Mouse (Mus musculus): ENCODE measurements around the gene Specc1l. TPM values are rescaled to one million over a fixed set of nuclear protein-coding genes. Genes with fewer than 3 reads are reported as not detected.

The Specc1l gene
- polyA plus RNA-seq, 1 experiment from 2014 or later: 9.2 TPM

DNA sequence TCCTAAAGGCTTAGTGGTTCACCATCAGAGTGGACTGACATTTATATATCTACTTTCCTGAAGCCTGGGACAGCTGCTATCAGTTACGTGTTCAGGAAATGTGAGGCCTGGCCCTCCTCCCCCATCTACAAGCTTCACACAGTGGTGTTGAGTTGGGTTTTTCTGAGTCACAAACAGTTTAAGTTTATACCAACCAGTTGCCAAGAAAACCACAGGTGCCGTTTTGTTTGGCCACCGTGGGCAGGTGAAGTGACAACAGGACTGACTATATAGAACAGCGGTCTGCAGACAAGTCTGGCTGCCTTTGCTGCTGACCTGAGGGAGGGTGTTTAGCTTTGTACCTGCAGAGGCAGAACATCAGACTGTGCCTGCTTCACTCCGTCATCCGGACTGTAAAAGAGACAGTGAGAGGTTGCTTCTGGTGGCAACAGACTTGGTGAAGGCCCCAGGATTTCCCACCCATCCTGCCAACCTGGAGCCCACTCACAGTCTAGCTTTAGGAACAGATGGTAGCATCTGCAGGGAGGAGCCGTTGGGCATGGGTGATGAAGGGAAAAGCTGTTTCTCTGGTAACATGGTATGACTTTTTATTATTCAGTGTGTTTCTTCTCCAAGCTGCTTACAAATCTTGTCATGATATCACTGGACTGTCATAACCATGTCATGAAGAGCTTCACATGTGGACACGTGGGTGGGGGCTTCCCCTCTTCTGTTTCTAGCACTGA lies 91.6 kb downstream of the Specc1l start:
- Histone ChIP-seq H3K9me3 (ENCODE audit: control insufficient read depth, low read length) (no peaks in the 10 kb centered on the region), H3K27me3 (ENCODE audit: control insufficient read depth, insufficient read depth, low read length) (no peaks in the 10 kb centered on the region), H3K27ac (replicated peaks) (no peak overlapping the region), H3K36me3 (ENCODE audit: control insufficient read depth, insufficient read depth, low read length) (peaks cover 23% of the 10 kb centered on the region), H3K4me2 (replicated peaks; ENCODE audit: low read depth) (no peak overlapping the region), H3K4me3 (ENCODE audit: low read depth, low read length) (no peak overlapping the region), H3K4me1 (replicated peaks; ENCODE audit: control insufficient read depth, insufficient read depth) (no peaks in the 10 kb centered on the region), H3K9ac (ENCODE audit: low read length) (no peak overlapping the region)
- TF ChIP-seq CTCF (IDR thresholded peaks at IDR 0.05; ENCODE audit: low read depth) (no peak), EP300 (optimal IDR thresholded peaks at IDR 0.05) (no peak)
- 74% methylated on average over 8 of the region's 8 CpGs for WGBS
- ATAC-seq (ENCODE audit: low FRiP score, low TSS enrichment) (no peak), DNase-seq (ENCODE audit: low spot score) (peak; percentile 12)

DNA sequence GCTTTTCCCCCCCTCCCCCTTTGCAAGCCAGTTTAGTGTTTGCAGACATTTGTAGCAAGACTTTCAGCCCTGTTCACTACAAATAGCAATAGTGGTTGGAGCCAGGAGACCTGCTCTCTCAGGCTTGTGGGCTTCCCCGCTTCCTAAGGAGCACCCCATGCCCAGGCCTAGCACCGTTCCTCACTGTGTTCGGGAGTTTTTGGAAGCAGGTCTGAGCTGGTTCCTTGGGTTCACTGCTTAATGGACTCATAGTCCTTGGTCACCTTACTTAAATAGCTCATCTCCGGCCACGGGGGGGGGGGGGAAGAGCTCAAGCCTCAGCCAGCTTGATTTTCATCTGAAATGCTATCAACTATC lies 92.2 kb downstream of the Specc1l start:
- no peak for ATAC-seq (ENCODE audit: low FRiP score, low TSS enrichment)
- Histone ChIP-seq H3K4me3 (ENCODE audit: low read depth, low read length) (no peak overlapping the region), H3K36me3 (ENCODE audit: control insufficient read depth, insufficient read depth, low read length) (peaks cover 28% of the 10 kb centered on the region), H3K27ac (replicated peaks) (no peak overlapping the region), H3K9ac (ENCODE audit: low read length) (no peak overlapping the region), H3K4me1 (replicated peaks; ENCODE audit: control insufficient read depth, insufficient read depth) (no peaks in the 10 kb centered on the region), H3K27me3 (ENCODE audit: control insufficient read depth, insufficient read depth, low read length) (no peaks in the 10 kb centered on the region), H3K9me3 (ENCODE audit: control insufficient read depth, low read length) (no peaks in the 10 kb centered on the region), H3K4me2 (replicated peaks; ENCODE audit: low read depth) (no peak overlapping the region)
- TF ChIP-seq EP300 (optimal IDR thresholded peaks at IDR 0.05): no peak
- no peak for TF ChIP-seq CTCF (IDR thresholded peaks at IDR 0.05; ENCODE audit: low read depth)
- 82% methylated on average over 5 of the region's 5 CpGs for WGBS
- no peak for DNase-seq (ENCODE audit: low spot score)

DNA sequence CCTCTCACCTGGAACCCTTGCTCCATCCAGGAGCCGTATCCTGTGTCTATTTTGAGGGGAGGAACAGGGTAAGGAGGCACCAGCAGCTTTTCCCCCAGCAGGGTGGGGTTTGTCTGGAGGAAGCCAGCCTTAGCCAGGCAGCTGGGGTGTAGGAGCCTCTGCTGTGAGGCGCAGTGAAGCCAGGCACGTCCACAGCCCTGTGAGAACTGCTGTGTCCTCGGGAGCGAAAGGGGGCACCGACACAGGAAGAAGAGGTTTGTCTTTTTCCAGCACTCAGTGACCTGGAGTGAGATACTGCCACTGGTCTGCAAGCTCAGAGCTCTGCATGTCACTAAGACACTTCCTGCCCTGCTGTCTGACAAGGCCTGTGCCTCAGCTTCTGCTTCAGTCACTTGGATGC lies 92.5 kb downstream of the Specc1l start:
- H3K4me1 ChIP-seq (replicated peaks; ENCODE audit: control insufficient read depth, insufficient read depth): no peaks in the 10 kb centered on the region
- DNase-seq (ENCODE audit: low spot score) (no peak), ATAC-seq (ENCODE audit: low FRiP score, low TSS enrichment) (no peak; the same call in 1 of the 2 replicates)
- no peak overlapping the region for H3K4me3 ChIP-seq (ENCODE audit: low read depth, low read length)
- H3K4me2 ChIP-seq (replicated peaks; ENCODE audit: low read depth): no peak overlapping the region
- H3K9me3 ChIP-seq (ENCODE audit: control insufficient read depth, low read length): no peaks in the 10 kb centered on the region
- TF ChIP-seq CTCF (IDR thresholded peaks at IDR 0.05; ENCODE audit: low read depth) (no peak), EP300 (optimal IDR thresholded peaks at IDR 0.05) (no peak)
- WGBS: 61% methylated on average over 6 of the region's 6 CpGs
- H3K27ac ChIP-seq (replicated peaks): no peak overlapping the region
- peaks cover 31% of the 10 kb centered on the region for H3K36me3 ChIP-seq (ENCODE audit: control insufficient read depth, insufficient read depth, low read length)
- no peak overlapping the region for H3K9ac ChIP-seq (ENCODE audit: low read length)
- no peaks in the 10 kb centered on the region for H3K27me3 ChIP-seq (ENCODE audit: control insufficient read depth, insufficient read depth, low read length)

DNA sequence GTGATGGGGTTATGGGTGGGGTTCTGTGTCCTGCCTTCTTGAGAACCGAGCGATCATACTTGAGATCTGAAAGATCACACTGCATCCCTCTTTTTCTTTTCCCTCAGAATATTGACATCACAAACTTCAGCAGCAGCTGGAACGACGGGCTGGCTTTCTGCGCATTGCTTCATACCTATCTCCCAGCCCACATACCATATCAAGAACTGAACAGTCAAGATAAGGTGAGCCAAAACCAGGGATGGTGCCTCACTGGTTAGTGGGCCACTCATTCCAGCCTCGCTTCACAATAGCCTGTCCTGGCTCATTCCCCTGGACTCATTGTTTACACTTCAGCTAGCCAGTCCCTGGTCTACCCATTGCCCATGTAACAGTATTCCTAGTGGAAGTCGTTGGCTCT lies 95.3 kb downstream of the Specc1l start:
- 89% methylated on average over 7 of the region's 7 CpGs for WGBS
- Histone ChIP-seq H3K9ac (ENCODE audit: low read length) (no peak overlapping the region), H3K36me3 (ENCODE audit: control insufficient read depth, insufficient read depth, low read length) (peaks cover 36% of the 10 kb centered on the region), H3K4me1 (replicated peaks; ENCODE audit: control insufficient read depth, insufficient read depth) (no peaks in the 10 kb centered on the region), H3K4me3 (ENCODE audit: low read depth, low read length) (no peak overlapping the region), H3K27ac (replicated peaks) (no peak overlapping the region), H3K4me2 (replicated peaks; ENCODE audit: low read depth) (no peak overlapping the region), H3K9me3 (ENCODE audit: control insufficient read depth, low read length) (no peaks in the 10 kb centered on the region), H3K27me3 (ENCODE audit: control insufficient read depth, insufficient read depth, low read length) (no peaks in the 10 kb centered on the region)
- DNase-seq (ENCODE audit: low spot score) (no peak), ATAC-seq (ENCODE audit: low FRiP score, low TSS enrichment) (no peak)
- TF ChIP-seq CTCF (IDR thresholded peaks at IDR 0.05; ENCODE audit: low read depth) (no peak), EP300 (optimal IDR thresholded peaks at IDR 0.05) (no peak)

DNA sequence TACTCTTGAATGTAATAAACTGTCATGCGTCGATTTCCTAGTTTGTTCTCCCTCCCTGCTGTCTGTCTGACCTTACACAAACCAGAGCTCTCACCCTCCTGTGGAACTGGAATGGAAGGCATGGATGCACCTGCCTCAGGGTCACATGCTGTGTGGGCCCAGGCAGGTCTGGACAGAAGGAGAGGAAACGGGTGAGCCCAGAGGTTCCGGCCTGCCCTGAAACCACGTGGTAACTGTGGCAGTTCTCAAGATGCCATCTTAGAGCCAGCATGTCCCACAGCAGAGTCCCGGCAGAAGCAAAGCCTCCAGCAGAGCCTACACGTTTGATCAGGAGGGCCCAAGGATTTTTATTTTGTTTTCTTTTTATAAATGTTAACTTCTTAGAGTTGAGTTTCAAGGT lies 100.5 kb downstream of the Specc1l start:
- Histone ChIP-seq H3K9ac (ENCODE audit: low read length) (no peak overlapping the region), H3K4me2 (replicated peaks; ENCODE audit: low read depth) (no peak overlapping the region), H3K27ac (replicated peaks) (no peak overlapping the region), H3K27me3 (ENCODE audit: control insufficient read depth, insufficient read depth, low read length) (no peaks in the 10 kb centered on the region), H3K36me3 (ENCODE audit: control insufficient read depth, insufficient read depth, low read length) (peaks cover 30% of the 10 kb centered on the region), H3K9me3 (ENCODE audit: control insufficient read depth, low read length) (no peaks in the 10 kb centered on the region), H3K4me3 (ENCODE audit: low read depth, low read length) (no peak overlapping the region), H3K4me1 (replicated peaks; ENCODE audit: control insufficient read depth, insufficient read depth) (no peaks in the 10 kb centered on the region)
- WGBS: 69% methylated on average over 7 of the region's 7 CpGs
- DNase-seq (ENCODE audit: low spot score): no peak
- no peak for TF ChIP-seq CTCF (IDR thresholded peaks at IDR 0.05; ENCODE audit: low read depth)
- TF ChIP-seq EP300 (optimal IDR thresholded peaks at IDR 0.05): no peak
- ATAC-seq (ENCODE audit: low FRiP score, low TSS enrichment): no peak

DNA sequence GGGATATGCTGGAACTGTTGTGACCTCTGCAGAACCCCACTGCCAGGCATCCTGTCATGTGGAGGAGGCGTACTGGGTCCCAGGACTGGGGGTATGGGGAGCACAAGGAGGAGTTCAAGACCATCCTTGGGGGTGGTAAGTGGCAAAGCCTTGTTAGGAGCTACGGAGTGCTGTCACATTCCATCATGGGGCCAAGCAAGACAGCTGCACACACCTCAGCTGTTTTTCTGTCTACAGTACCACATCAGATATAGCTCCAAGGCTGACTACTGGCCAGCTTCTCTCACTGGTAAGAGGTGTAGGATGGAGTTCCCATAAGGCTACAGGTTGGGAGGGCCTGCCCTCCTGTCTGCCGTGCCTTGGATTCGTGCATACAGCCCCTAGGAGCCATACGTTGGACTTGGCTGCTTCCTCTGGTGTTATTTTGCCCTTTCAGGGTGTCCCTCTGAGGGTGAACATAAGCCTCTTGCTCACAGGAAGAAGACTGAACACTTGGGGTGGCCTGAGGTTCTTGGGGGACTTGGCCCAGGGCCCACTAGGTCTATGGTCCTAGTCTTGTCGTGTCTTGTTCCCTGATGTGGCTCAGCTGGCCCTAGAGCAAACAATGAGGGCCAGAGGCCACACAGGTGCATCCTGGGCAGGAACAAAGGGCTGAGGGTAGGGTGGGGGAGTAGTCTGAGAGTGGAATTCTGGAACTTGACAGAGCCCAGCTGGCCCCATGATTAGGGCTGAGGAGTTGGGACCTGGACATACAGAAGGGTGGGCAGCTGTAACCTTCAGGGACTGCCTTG lies 102.5 kb downstream of the Specc1l start:
- no peak for TF ChIP-seq CTCF (IDR thresholded peaks at IDR 0.05; ENCODE audit: low read depth)
- no peak for TF ChIP-seq EP300 (optimal IDR thresholded peaks at IDR 0.05)
- Histone ChIP-seq H3K9me3 (ENCODE audit: control insufficient read depth, low read length) (no peaks in the 10 kb centered on the region), H3K36me3 (ENCODE audit: control insufficient read depth, insufficient read depth, low read length) (peaks cover 15% of the 10 kb centered on the region), H3K4me1 (replicated peaks; ENCODE audit: control insufficient read depth, insufficient read depth) (no peaks in the 10 kb centered on the region), H3K4me2 (replicated peaks; ENCODE audit: low read depth) (no peak overlapping the region), H3K9ac (ENCODE audit: low read length) (no peak overlapping the region), H3K4me3 (ENCODE audit: low read depth, low read length) (no peak overlapping the region), H3K27ac (replicated peaks) (no peak overlapping the region), H3K27me3 (ENCODE audit: control insufficient read depth, insufficient read depth, low read length) (no peaks in the 10 kb centered on the region)
- peak; percentile 25; the same call in 1 of the 2 replicates for ATAC-seq (ENCODE audit: low FRiP score, low TSS enrichment)
- 46% methylated on average over 6 of the region's 6 CpGs for WGBS
- no peak for DNase-seq (ENCODE audit: low spot score)
